ENCODE assay signal across 18 mouse cellular contexts in the genomic region with DNA sequence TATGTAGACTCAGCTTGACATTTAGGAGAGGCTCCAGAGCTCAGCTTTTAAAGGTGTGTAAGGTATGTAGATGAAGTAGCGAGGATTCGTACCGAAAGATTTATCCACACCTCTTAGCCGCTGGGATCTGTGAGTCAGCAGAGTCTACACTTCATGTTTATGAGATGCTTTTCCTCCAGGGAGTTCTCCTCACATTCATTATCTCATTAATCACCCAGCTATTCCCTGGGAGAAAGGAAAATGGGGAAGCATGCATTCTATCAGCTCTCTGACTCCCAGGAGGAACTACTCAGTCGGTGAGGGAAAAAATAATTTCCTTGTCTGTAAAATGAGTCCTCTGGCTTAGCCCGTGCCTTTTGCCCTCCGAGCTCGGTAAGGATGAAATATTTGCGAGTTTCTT.
A peak's percentile ranks its signal among the peaks of the same experiment; 100 is the strongest.
DNase-seq lines count a peak whose midpoint lies in the region; ATAC-seq lines count a peak whose summit lies in the region.
"Had no signal": no experiment of that assay in that cellular context is flagged by ENCODE, and none has a peak within 500 bp of the region (broad histone marks: within the 10 kb centered on the region; RNA-seq: fewer than 3 reads in every experiment).

No protein-coding gene starts in this region.

- H3K27me3 ChIP-seq in midbrain, embryonic 11.5 days (ENCODE audit: control insufficient read depth, insufficient read depth, low read length), result no peaks in the 10 kb centered on the region
- H3K27me3 ChIP-seq in midbrain, embryonic 15.5 days (replicated peaks), result no peaks in the 10 kb centered on the region
- no peaks in the 10 kb centered on the region for H3K27me3 ChIP-seq in hindbrain, embryonic 14.5 days (ENCODE audit: control insufficient read depth, insufficient read depth, low read length)
- H3K27me3 ChIP-seq in neural tube, embryonic 14.5 days (ENCODE audit: control insufficient read depth, insufficient read depth, low read length), result no peaks in the 10 kb centered on the region
- H3K27me3 ChIP-seq: embryonic facial prominence, embryonic 13.5 days; forebrain, embryonic 15.5 days; limb, embryonic 15.5 days; liver, embryonic 15.5 days had no signal

- WGBS in midbrain, embryonic 11.5 days, result 90% methylated on average over 9 of the region's 9 CpGs
- WGBS in midbrain, embryonic 15.5 days, result 71% methylated on average over 9 of the region's 9 CpGs
- WGBS in hindbrain, embryonic 14.5 days, result 50% methylated on average over 9 of the region's 9 CpGs
- WGBS in neural tube, embryonic 14.5 days, result 37% methylated on average over 9 of the region's 9 CpGs

- H3K9me3 ChIP-seq in midbrain, embryonic 11.5 days (ENCODE audit: control insufficient read depth, low read length), result no peaks in the 10 kb centered on the region
- H3K9me3 ChIP-seq in midbrain, embryonic 15.5 days, result no peaks in the 10 kb centered on the region
- H3K9me3 ChIP-seq in hindbrain, embryonic 14.5 days (ENCODE audit: control insufficient read depth, low read length), result no peaks in the 10 kb centered on the region
- no peaks in the 10 kb centered on the region for H3K9me3 ChIP-seq in neural tube, embryonic 14.5 days (ENCODE audit: control insufficient read depth, low read length)
- H3K9me3 ChIP-seq: embryonic facial prominence, embryonic 13.5 days; forebrain, embryonic 15.5 days; limb, embryonic 15.5 days; liver, embryonic 15.5 days had no signal

- no peak overlapping the region for H3K9ac ChIP-seq in midbrain, embryonic 11.5 days (ENCODE audit: low read length)
- H3K9ac ChIP-seq in midbrain, embryonic 15.5 days, result no peak overlapping the region
- no peak overlapping the region for H3K9ac ChIP-seq in hindbrain, embryonic 14.5 days
- no peak overlapping the region for H3K9ac ChIP-seq in neural tube, embryonic 14.5 days (replicated peaks; ENCODE audit: low read depth, low read length)
- H3K9ac ChIP-seq: embryonic facial prominence, embryonic 13.5 days; forebrain, embryonic 15.5 days; limb, embryonic 15.5 days; liver, embryonic 15.5 days had no signal

- peak; percentile 28 for DNase-seq in midbrain, embryonic 11.5 days (ENCODE audit: low spot score, missing footprints)
- DNase-seq in brain, adult 2 months (ENCODE audit: low read depth, low spot score), result peak; percentile 13
- peak; percentile 59 for DNase-seq in hindbrain, embryonic 14.5 days (ENCODE audit: low spot score)
- DNase-seq in left cerebral cortex, postnatal 36 days (ENCODE audit: low spot score in 2 of 2), result no peak
- DNase-seq in gastrocnemius, adult 18-20 months (ENCODE audit: low spot score), result no peak
- DNase-seq: adrenal gland, adult 8-10 months; cerebellum, adult 9-11 months; kidney, adult 18-20 months; right cerebral cortex, postnatal 14 days; spleen, adult 18-20 months; thymus, adult 18-20 months had no signal

- no peak overlapping the region for H3K4me2 ChIP-seq in midbrain, embryonic 11.5 days
- H3K4me2 ChIP-seq in midbrain, embryonic 15.5 days, result no peak overlapping the region
- H3K4me2 ChIP-seq in hindbrain, embryonic 14.5 days (replicated peaks), result 0 out of 2 replicates have a peak overlapping the region, but pooled peaks have one; percentile 8
- H3K4me2 ChIP-seq in neural tube, embryonic 14.5 days (ENCODE audit: low read depth, low read length), result peak overlapping the region; percentile 11; the same call in 1 of the 2 replicates
- H3K4me2 ChIP-seq: embryonic facial prominence, embryonic 13.5 days; forebrain, embryonic 15.5 days; limb, embryonic 15.5 days; liver, embryonic 15.5 days had no signal

- ATAC-seq in midbrain, embryonic 11.5 days (ENCODE audit: low FRiP score), result no peak
- no peak for ATAC-seq in midbrain, embryonic 15.5 days (replicated peaks)
- no peak for ATAC-seq in hindbrain, embryonic 14.5 days (ENCODE audit: low FRiP score)
- ATAC-seq in neural tube, embryonic 14.5 days (ENCODE audit: low read depth), result peak; percentile 77
- ATAC-seq: forebrain, embryonic 15.5 days had no signal

- no peak overlapping the region for H3K4me3 ChIP-seq in midbrain, embryonic 11.5 days (ENCODE audit: low read depth, low read length)
- no peak overlapping the region for H3K4me3 ChIP-seq in midbrain, embryonic 15.5 days
- no peak overlapping the region for H3K4me3 ChIP-seq in hindbrain, embryonic 14.5 days (replicated peaks; ENCODE audit: low read length)
- no peak overlapping the region for H3K4me3 ChIP-seq in neural tube, embryonic 14.5 days (ENCODE audit: low read depth, low read length)
- H3K4me3 ChIP-seq: embryonic facial prominence, embryonic 13.5 days; forebrain, embryonic 15.5 days; limb, embryonic 15.5 days; liver, embryonic 15.5 days had no signal

- intact Hi-C loops in left cerebral cortex, postnatal 36 days (cut with DNase I), result no loop called here

- H3K4me1 ChIP-seq in midbrain, embryonic 11.5 days (ENCODE audit: control insufficient read depth, insufficient read depth, low read length), result no peaks in the 10 kb centered on the region
- H3K4me1 ChIP-seq in midbrain, embryonic 15.5 days, result no peaks in the 10 kb centered on the region
- H3K4me1 ChIP-seq in hindbrain, embryonic 14.5 days (replicated peaks; ENCODE audit: control insufficient read depth, insufficient read depth, low read length), result no peaks in the 10 kb centered on the region
- peaks cover 3% of the 10 kb centered on the region; the same call in 1 of the 2 replicates for H3K4me1 ChIP-seq in neural tube, embryonic 14.5 days (ENCODE audit: control insufficient read depth, insufficient read depth, low read length)
- H3K4me1 ChIP-seq: embryonic facial prominence, embryonic 13.5 days; forebrain, embryonic 15.5 days; limb, embryonic 15.5 days; liver, embryonic 15.5 days had no signal

- no peak overlapping the region for H3K27ac ChIP-seq in midbrain, embryonic 11.5 days (ENCODE audit: low read depth, low read length)
- no peak overlapping the region for H3K27ac ChIP-seq in midbrain, embryonic 15.5 days
- peak overlapping the region; percentile 45; the same call in 1 of the 2 replicates for H3K27ac ChIP-seq in hindbrain, embryonic 14.5 days
- H3K27ac ChIP-seq in neural tube, embryonic 14.5 days (ENCODE audit: low read depth, low read length), result 0 out of 2 replicates have a peak overlapping the region, but pooled peaks have one; percentile 22
- H3K27ac ChIP-seq: embryonic facial prominence, embryonic 13.5 days; forebrain, embryonic 15.5 days; limb, embryonic 15.5 days; liver, embryonic 15.5 days; macrophage had no signal

- no peaks in the 10 kb centered on the region for H3K36me3 ChIP-seq in midbrain, embryonic 11.5 days (ENCODE audit: control insufficient read depth, insufficient read depth, low read length)
- H3K36me3 ChIP-seq in midbrain, embryonic 15.5 days (replicated peaks), result no peaks in the 10 kb centered on the region
- no peaks in the 10 kb centered on the region for H3K36me3 ChIP-seq in hindbrain, embryonic 14.5 days (replicated peaks; ENCODE audit: control insufficient read depth, insufficient read depth)
- no peaks in the 10 kb centered on the region for H3K36me3 ChIP-seq in neural tube, embryonic 14.5 days (ENCODE audit: control insufficient read depth, insufficient read depth, low read length)
- H3K36me3 ChIP-seq: embryonic facial prominence, embryonic 13.5 days; forebrain, embryonic 15.5 days; limb, embryonic 15.5 days; liver, embryonic 15.5 days had no signal

Comparison
In these comparisons a context has a peak if more than half of its experiments do, and no peak if none do; other contexts are left out.
1. DNase-seq: peak in midbrain, embryonic 11.5 days (single experiment), brain, adult 2 months (single experiment) and hindbrain, embryonic 14.5 days (single experiment); none in left cerebral cortex, postnatal 36 days (0 of 2) and gastrocnemius, adult 18-20 months (single experiment).
2. H3K27ac ChIP-seq: peak in hindbrain, embryonic 14.5 days (single experiment) and neural tube, embryonic 14.5 days (single experiment); none in midbrain, embryonic 11.5 days (single experiment) and midbrain, embryonic 15.5 days (single experiment).
3. H3K4me2 ChIP-seq: peak in hindbrain, embryonic 14.5 days (single experiment) and neural tube, embryonic 14.5 days (single experiment); none in midbrain, embryonic 11.5 days (single experiment) and midbrain, embryonic 15.5 days (single experiment).